Mouse (Mus musculus) ES-E14 (cell line): Measurements from ENCODE around the gene Sult6b2. TPM values are rescaled to one million over a fixed set of nuclear protein-coding genes. Genes with fewer than 3 reads are reported as not detected.

Experiments
- DNase-seq: peaks from one replicate; pipeline ENCODE4 v3.0.0-alpha.2; 2013; ENCODE audit warnings: low read depth, low spot score
- H3K27ac ChIP-seq: 2 replicates; pipeline ENCODE4 v1.5.1; 2012; ENCODE audit warnings: low read depth, mild to moderate bottlenecking, low read length, moderate library complexity, mixed read lengths; ENCODE audit not compliant: poor library complexity, insufficient read depth, severe bottlenecking
- H3K36me3 ChIP-seq: 2 replicates; pipeline ENCODE4 v1.6.1; 2012; ENCODE audit warnings: mild to moderate bottlenecking, low read length, moderate library complexity, mixed read lengths; ENCODE audit not compliant: control insufficient read depth, poor library complexity, insufficient read depth, severe bottlenecking
- H3K4me1 ChIP-seq, 2 experiments: fragments of 150-350 bp in 1 of 2; sonication (generic) in 1 of 2; 2 replicates each; pipeline ENCODE4 v1.6.1; 2012; ENCODE audit warnings: low read length in 2 of 2, mild to moderate bottlenecking in 1 of 2, mixed read lengths in 1 of 2; ENCODE audit not compliant: control insufficient read depth in 2 of 2, insufficient read depth in 2 of 2, poor library complexity in 1 of 2
- H3K4me3 ChIP-seq, 2 experiments: fragments of 150-350 bp in 1 of 2; sonication (generic) in 1 of 2; 2 replicates each; pipeline ENCODE4 v1.5.1; 2012; ENCODE audit warnings: low read length in 2 of 2, low read depth in 1 of 2, mild to moderate bottlenecking in 1 of 2, mixed read lengths in 1 of 2; ENCODE audit not compliant: insufficient read depth in 1 of 2, poor library complexity in 1 of 2, severe bottlenecking in 1 of 2
- H3K9ac ChIP-seq: 2 replicates; pipeline ENCODE4 v1.6.1; 2012; ENCODE audit warnings: low read depth, mild to moderate bottlenecking, low read length, mixed read lengths; ENCODE audit not compliant: poor library complexity, insufficient read depth, severe bottlenecking
- H3K9me3 ChIP-seq: fragments of 150-350 bp; sonication (generic); 2 replicates; pipeline ENCODE4 v1.6.1; 2012; ENCODE audit warnings: low read depth, mild to moderate bottlenecking, low read length; ENCODE audit not compliant: control insufficient read depth, insufficient read depth
- CHD2 ChIP-seq: IDR thresholded peaks from 2 replicates; pipeline ENCODE4 v1.6.1; 2014; ENCODE audit warnings: mild to moderate bottlenecking, low read depth, low read length, inconsistent platforms
- HCFC1 ChIP-seq: IDR thresholded peaks from 2 replicates; pipeline ENCODE4 v1.6.1; 2012; ENCODE audit warnings: low read length, inconsistent platforms, borderline replicate concordance; ENCODE audit not compliant: insufficient read depth
- MAFK ChIP-seq: IDR thresholded peaks from 2 replicates; pipeline ENCODE4 v1.6.1; 2014; ENCODE audit warnings: mild to moderate bottlenecking, low read depth, low read length, inconsistent platforms; ENCODE audit not compliant: insufficient read depth
- ZC3H11A ChIP-seq: IDR thresholded peaks from 2 replicates; pipeline ENCODE4 v1.6.1; 2012; ENCODE audit warnings: low read depth, mild to moderate bottlenecking, inconsistent platforms, low read length, borderline replicate concordance
- ZNF384 ChIP-seq: IDR thresholded peaks from 2 replicates; pipeline ENCODE4 v1.6.1; 2012; ENCODE audit warnings: low read depth, low read length, inconsistent platforms
- in situ Hi-C, 2 experiments: fragments of 600-800 bp; cut with MboI; formaldehyde crosslinking; loops; one replicate each; pipeline ENCODE4 v1.15.1; 2025; ENCODE audit warnings: low sequenced_read_pairs in 2 of 2, inconsistent platforms in 1 of 2; ENCODE audit not compliant: unreplicated experiment in 2 of 2
- total RNA-seq: library from RNA; depleted of rRNA; stranded (reverse); fragments of 300-350 nt; gene quantifications from 2 replicates; pipeline ENCODE4 v1.2.3, GENCODE M21; 2012

Gene Sult6b2
- total RNA-seq, 1 experiment, result 0.31 TPM

- in situ Hi-C loops, result no loop called here
- Histone ChIP-seq H3K4me1 (no peaks in the 10 kb centered on the region), H3K36me3 (no peaks in the 10 kb centered on the region), H3K9me3 (no peaks in the 10 kb centered on the region), H3K27ac (no peak overlapping the region), H3K9ac (no peak overlapping the region), H3K4me3 (no peak overlapping the region)
- TF ChIP-seq MAFK, result no peak
- no peak for TF ChIP-seq CHD2
- no peak for TF ChIP-seq ZC3H11A
- no peak for TF ChIP-seq HCFC1
- TF ChIP-seq ZNF384, result no peak
- no peak for DNase-seq
These were observed 34.2 kb upstream of the Sult6b2 start for GRCm38 (mm10) chr6:142838501-142838900.

GRCm38 (mm10) chr6:142837326-142837725 lies 33.0 kb upstream of the Sult6b2 start:
- in situ Hi-C loops, result no loop called here
- no peak for DNase-seq
- Histone ChIP-seq H3K36me3 (no peaks in the 10 kb centered on the region), H3K9me3 (no peaks in the 10 kb centered on the region), H3K27ac (no peak overlapping the region), H3K9ac (no peak overlapping the region), H3K4me1 (no peaks in the 10 kb centered on the region), H3K4me3 (no peak overlapping the region)
- no peak for TF ChIP-seq ZC3H11A
- no peak for TF ChIP-seq MAFK
- TF ChIP-seq HCFC1, result no peak
- no peak for TF ChIP-seq ZNF384

DNA sequence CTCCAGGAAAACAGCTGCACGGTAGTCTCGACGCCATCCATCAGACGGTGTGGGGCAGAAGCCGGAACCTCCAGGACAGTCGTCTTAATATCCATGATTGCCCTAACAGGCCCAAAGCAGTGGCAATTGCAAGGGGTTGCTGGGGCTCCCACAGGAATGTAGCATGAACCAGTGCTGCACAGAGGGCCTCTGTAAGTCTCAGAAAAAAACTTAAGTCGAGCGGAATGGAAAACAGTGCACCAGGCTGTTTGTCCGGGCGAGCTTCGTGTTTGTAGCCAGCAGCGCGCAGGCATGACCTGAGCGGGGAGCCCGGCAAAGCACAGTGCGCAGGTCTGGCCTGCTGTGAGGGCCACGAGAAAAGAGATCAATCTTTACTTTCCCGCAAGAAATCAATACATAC lies 31.4 kb upstream of the Sult6b2 start:
- Histone ChIP-seq H3K9me3 (no peaks in the 10 kb centered on the region), H3K27ac (no peak overlapping the region), H3K9ac (no peak overlapping the region), H3K36me3 (no peaks in the 10 kb centered on the region), H3K4me1 (no peaks in the 10 kb centered on the region), H3K4me3 (0 out of 4 replicates have a peak overlapping the region, but pooled peaks of 1 of the 2 experiments have one; percentile 24)
- DNase-seq, result no peak
- TF ChIP-seq MAFK (no peak), ZNF384 (no peak), ZC3H11A (no peak), HCFC1 (no peak), CHD2 (no peak)
- in situ Hi-C loops, result no loop called here

GRCm38 (mm10) chr6:142834911-142835310 lies 30.6 kb upstream of the Sult6b2 start:
- DNase-seq, result no peak
- H3K36me3 ChIP-seq, result no peaks in the 10 kb centered on the region
- TF ChIP-seq ZC3H11A (no peak), CHD2 (no peak), MAFK (no peak), ZNF384 (no peak), HCFC1 (no peak)
- H3K4me3 ChIP-seq, result no peak overlapping the region
- H3K9me3 ChIP-seq, result no peaks in the 10 kb centered on the region
- in situ Hi-C loops, result no loop called here
- H3K27ac ChIP-seq, result no peak overlapping the region
- H3K4me1 ChIP-seq, result no peaks in the 10 kb centered on the region
- H3K9ac ChIP-seq, result no peak overlapping the region

DNA sequence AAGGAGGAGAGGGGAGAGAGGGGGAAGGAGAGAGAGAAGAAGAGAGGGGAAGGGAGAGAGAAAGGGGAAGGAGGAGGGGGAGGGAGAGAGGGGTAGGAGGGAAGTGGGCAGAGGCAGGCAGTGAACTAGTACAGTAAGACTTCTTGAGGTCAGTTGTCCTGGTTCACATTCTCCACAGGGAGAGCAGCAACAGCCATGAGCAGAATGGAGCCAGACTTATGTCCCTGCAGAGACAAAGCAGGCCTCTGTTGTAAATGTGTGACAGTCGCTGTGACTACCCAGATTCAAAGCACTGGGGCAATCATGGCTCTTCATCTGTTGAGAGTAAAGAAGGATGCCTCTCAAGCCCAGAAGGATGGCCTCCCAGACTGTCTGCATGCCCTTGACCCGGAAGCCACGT lies 27.4 kb upstream of the Sult6b2 start:
- TF ChIP-seq HCFC1 (no peak), MAFK (no peak), ZNF384 (no peak), ZC3H11A (no peak), CHD2 (no peak)
- Histone ChIP-seq H3K4me3 (no peak overlapping the region), H3K4me1 (no peaks in the 10 kb centered on the region), H3K9ac (no peak overlapping the region), H3K36me3 (0 out of 2 replicates have a peak, but pooled peaks cover 5% of the 10 kb centered on the region), H3K27ac (no peak overlapping the region), H3K9me3 (no peaks in the 10 kb centered on the region)
- in situ Hi-C loops, result no loop called here
- no peak for DNase-seq
